Mouse (Mus musculus): ENCODE results near the gene Isca2. TPM values are rescaled to one million over a fixed set of nuclear protein-coding genes. Genes with fewer than 3 reads are reported as not detected.

Gene Isca2
- total RNA-seq (2023) = 30.6 and 31.4 TPM in 2 replicates

GRCm38 (mm10) chr12:84772726-84773441 lies at the start of gene Isca2, which contains the start of gene Npc2:
Gene Isca2, plus strand, starts transcription at chr12:84773251.
Gene Npc2, minus strand, starts transcription at chr12:84773152.

Other genes with a start within 250 kb of the Isca2 start
- gene Vsx2, start 203.5 kb upstream of the Isca2 start, total RNA-seq (2023) = not detected in 2 replicates
- 5.0 and 7.4 TPM in 2 replicates for gene Abcd4, start 155.8 kb upstream of the Isca2 start, total RNA-seq (2023)
- gene Vrtn, start 132.2 kb upstream of the Isca2 start, total RNA-seq (2023) = not detected in 2 replicates
- not detected in 2 replicates for gene Syndig1l, start 74.4 kb upstream of the Isca2 start, total RNA-seq (2023)
- gene Npc2, start 99 bp upstream of the Isca2 start, total RNA-seq (2023) = 94.5 and 106 TPM in 2 replicates
- 0.60 TPM in 1 of 2 replicates, not detected in the other for gene Ltbp2, start 103.3 kb downstream of the Isca2 start, total RNA-seq (2023)
- gene Fcf1, start 197.6 kb downstream of the Isca2 start, total RNA-seq (2023) = 43.6 and 46.4 TPM in 2 replicates
- gene Arel1, start 197.6 kb downstream of the Isca2 start, total RNA-seq (2023) = 30.3 and 38.4 TPM in 2 replicates
- gene Ylpm1, start 223.1 kb downstream of the Isca2 start, total RNA-seq (2023) = 23.5 and 29.3 TPM in 2 replicates

All from neutrophil, adult 65 days (primary cell).